Comparison of ENCODE assay signal across 7 mouse cellular contexts in genomic region chr7:6696241-6697045, GRCm38 (mm10). TPM values are rescaled to one million over a fixed set of nuclear protein-coding genes. Genes with fewer than 3 reads are reported as not detected.
A peak's percentile ranks its signal among the peaks of the same experiment; 100 is the strongest.
DNase-seq lines count a peak whose midpoint lies in the region; ATAC-seq and TF ChIP-seq lines count a peak whose summit lies in the region.

TSS of gene Zim1 (minus strand) at chr7:6696450.

- DNase-seq in adrenal gland, postnatal 4 days (ENCODE audit: low spot score in 2 of 2) = peak; percentile 58 to 63
- peak; percentile 81 to 83 for DNase-seq in heart, adult 2 months
- peak; percentile 83 for DNase-seq in kidney, adult 2 months
- DNase-seq in limb, embryonic 10.5 days (ENCODE audit: low spot score) = peak; percentile 91
- peak; percentile 86 for DNase-seq in telencephalon, adult 2 months (ENCODE audit: low read depth, low spot score)

- peak within 1 kb of the TSS; percentile 73 for H3K4me2 ChIP-seq in embryonic facial prominence, embryonic 13.5 days
- H3K4me2 ChIP-seq in midbrain, embryonic 15.5 days = peak within 1 kb of the TSS; percentile 64

- WGBS in embryonic facial prominence, embryonic 13.5 days = 11% methylated on average over 32 of the region's 32 CpGs
- 9% methylated on average over 32 of the region's 32 CpGs for WGBS in heart, adult 2 months
- 11% methylated on average over 32 of the region's 32 CpGs for whole genome bisulfite sequencing in kidney, adult 2 months
- 11% methylated on average over 32 of the region's 32 CpGs for WGBS in limb, embryonic 10.5 days
- 12% methylated on average over 32 of the region's 32 CpGs for WGBS in midbrain, embryonic 15.5 days

- H3K79me2 ChIP-seq in heart, adult 2 months (replicated peaks; ENCODE audit: control insufficient read depth, insufficient read depth, low read length) = no peaks in the 10 kb centered on the region

- no peaks in the 10 kb centered on the region for H3K4me1 ChIP-seq in embryonic facial prominence, embryonic 13.5 days
- no peaks in the 10 kb centered on the region for H3K4me1 ChIP-seq in heart, adult 2 months (ENCODE audit: control insufficient read depth, insufficient read depth, low read length)
- H3K4me1 ChIP-seq in kidney, adult 2 months (ENCODE audit: control insufficient read depth, insufficient read depth, low read length) = no peaks in the 10 kb centered on the region
- H3K4me1 ChIP-seq in limb, embryonic 10.5 days = peaks cover 17% of the 10 kb centered on the region
- no peaks in the 10 kb centered on the region for H3K4me1 ChIP-seq in midbrain, embryonic 15.5 days

- no peak for TF ChIP-seq POLR2A in heart, adult 2 months (IDR thresholded peaks at IDR 0.05; ENCODE audit: insufficient read depth, low read depth, low read length)
- TF ChIP-seq POLR2A in kidney, adult 2 months (IDR thresholded peaks at IDR 0.05; ENCODE audit: low read depth, low read length) = no peak

- H3K4me3 ChIP-seq in embryonic facial prominence, embryonic 13.5 days = peak within 1 kb of the TSS; percentile 58
- H3K4me3 ChIP-seq in heart, adult 2 months = peak within 1 kb of the TSS; percentile 47
- H3K4me3 ChIP-seq in kidney, adult 2 months (ENCODE audit: insufficient read depth, low read depth, low read length) = peak within 1 kb of the TSS; percentile 59
- peak within 1 kb of the TSS; percentile 62 for H3K4me3 ChIP-seq in limb, embryonic 10.5 days
- H3K4me3 ChIP-seq in midbrain, embryonic 15.5 days = peak within 1 kb of the TSS; percentile 46

- TF ChIP-seq EP300 in heart, adult 2 months (IDR thresholded peaks at IDR 0.05; ENCODE audit: insufficient read depth, low read depth, low read length) = no peak

- TF ChIP-seq CTCF in heart, adult 2 months (IDR thresholded peaks at IDR 0.05) = peak; percentile 40
- TF ChIP-seq CTCF in kidney, adult 2 months (conservative IDR thresholded peaks at IDR 0.05; ENCODE audit: insufficient read depth, insufficient read length, low read depth, low read length) = no peak

- H3K36me3 ChIP-seq in embryonic facial prominence, embryonic 13.5 days = no peaks in the 10 kb centered on the region
- no peaks in the 10 kb centered on the region for H3K36me3 ChIP-seq in heart, adult 2 months (ENCODE audit: control insufficient read depth, insufficient read depth, low read length)
- H3K36me3 ChIP-seq in kidney, adult 2 months (ENCODE audit: control insufficient read depth, insufficient read depth, low read length) = no peaks in the 10 kb centered on the region
- H3K36me3 ChIP-seq in limb, embryonic 10.5 days = peaks cover 3% of the 10 kb centered on the region; the same call in 1 of the 2 replicates
- no peaks in the 10 kb centered on the region for H3K36me3 ChIP-seq in midbrain, embryonic 15.5 days (replicated peaks)

- H3K9ac ChIP-seq in embryonic facial prominence, embryonic 13.5 days = peak within 1 kb of the TSS; percentile 73
- H3K9ac ChIP-seq in heart, adult 2 months (ENCODE audit: low read depth, low read length) = peak within 1 kb of the TSS; percentile 18; the same call in 1 of the 2 replicates
- peak within 1 kb of the TSS; percentile 33; the same call in 1 of the 2 replicates for H3K9ac ChIP-seq in midbrain, embryonic 15.5 days

- peak; percentile 98 for ATAC-seq in embryonic facial prominence, embryonic 13.5 days (ENCODE audit: insufficient number of reproducible peaks, insufficient read depth, low FRiP score, low TSS enrichment, low read depth)
- ATAC-seq in midbrain, embryonic 15.5 days (replicated peaks) = peak; percentile 100

- no peaks in the 10 kb centered on the region for H3K9me3 ChIP-seq in embryonic facial prominence, embryonic 13.5 days
- no peaks in the 10 kb centered on the region for H3K9me3 ChIP-seq in limb, embryonic 10.5 days (replicated peaks)
- no peaks in the 10 kb centered on the region for H3K9me3 ChIP-seq in midbrain, embryonic 15.5 days

- H3K27me3 ChIP-seq in embryonic facial prominence, embryonic 13.5 days = no peaks in the 10 kb centered on the region
- no peaks in the 10 kb centered on the region for H3K27me3 ChIP-seq in heart, adult 2 months (ENCODE audit: control insufficient read depth, insufficient read depth, low read length)
- H3K27me3 ChIP-seq in kidney, adult 2 months (replicated peaks; ENCODE audit: control insufficient read depth, insufficient read depth, low read length) = no peaks in the 10 kb centered on the region
- no peaks in the 10 kb centered on the region for H3K27me3 ChIP-seq in limb, embryonic 10.5 days (ENCODE audit: low read depth, poor library complexity, severe bottlenecking)
- no peaks in the 10 kb centered on the region for H3K27me3 ChIP-seq in midbrain, embryonic 15.5 days (replicated peaks)

- intact Hi-C loops in heart, adult 2 months (cut with DNase I) = loop anchor here (10.0 kb wide), 1 partner anchor 262 kb away; the partner anchor contains the start of gene Olfr1344

- H3K27ac ChIP-seq in embryonic facial prominence, embryonic 13.5 days = no peak within 1 kb of the TSS
- no peak within 1 kb of the TSS for H3K27ac ChIP-seq in heart, adult 2 months
- H3K27ac ChIP-seq in kidney, adult 2 months (ENCODE audit: insufficient read depth, low read depth, low read length) = no peak within 1 kb of the TSS
- H3K27ac ChIP-seq in limb, embryonic 10.5 days = peak within 1 kb of the TSS; percentile 80
- no peak within 1 kb of the TSS; the same call in 1 of the 2 replicates for H3K27ac ChIP-seq in midbrain, embryonic 15.5 days

RNA-seq across cellular contexts. Expression of gene Zim1, which starts in this region (rescaled TPM):
- 10 to 100 TPM; 61.7 to 69.0 TPM for total RNA-seq in adrenal gland, postnatal 4 days (2021)
- 3.2 and 4.5 TPM in 2 replicates for polyA plus RNA-seq in embryonic facial prominence, embryonic 13.5 days (2015; fragmentation: Nextera tagmentation; extraction: Ambion mirVana)
- 1 to 10 TPM; 3.8 to 4.2 TPM for total RNA-seq in heart, adult 2 months (2021)
- polyA plus RNA-seq in heart, adult 2 months (2012; rRNA removed) = 0.57 and 3.1 TPM in 2 replicates
- polyA plus RNA-seq in kidney, adult 2 months (2012; rRNA removed) = 0.53 and 1.2 TPM in 2 replicates
- 2.7 and 3.8 TPM in 2 replicates for polyA plus RNA-seq in limb, embryonic 10.5 days (2016; fragmentation: Nextera tagmentation; extraction: Ambion mirVana)
- polyA plus RNA-seq in midbrain, embryonic 15.5 days (2015; fragmentation: Nextera tagmentation; extraction: Ambion mirVana) = 6.7 and 7.8 TPM in 2 replicates

Comparison
In these comparisons a context has a peak if more than half of its experiments do, and no peak if none do; other contexts are left out.
1. RNA of gene Zim1 (total RNA-seq): 61.7 to 69.0 TPM in adrenal gland, postnatal 4 days; 3.8 to 4.2 TPM in heart, adult 2 months; every median in the first group is over 10 times any median in the second.
2. H3K9ac ChIP-seq: peak in every context shown above with its lines; median percentile 73 in embryonic facial prominence, embryonic 13.5 days; 33 in midbrain, embryonic 15.5 days; 18 in heart, adult 2 months.
3. Peak in every context shown above with its lines, with median percentiles within 50 percentile points of each other: DNase-seq and H3K4me3 ChIP-seq.